Mouse (Mus musculus) heart, adult 2 months (tissue): ENCODE measurements around the gene Cadm2. TPM values are rescaled to one million over a fixed set of nuclear protein-coding genes. Genes with fewer than 3 reads are reported as not detected.

ENCODE experiments used
- DNase-seq, 2 experiments: peaks; one replicate each; pipeline ENCODE4 v3.0.0; 2021
- H3K27ac ChIP-seq: fragments of 200-600 bp; 2 replicates; pipeline ENCODE4 v1.8.1; 2022
- H3K27me3 ChIP-seq: fragments of 200-500 bp; 2 replicates; pipeline ENCODE4 v1.6.1; 2012; ENCODE audit warnings: mild to moderate bottlenecking, low read length, inconsistent platforms, mixed read lengths; ENCODE audit not compliant: control insufficient read depth, insufficient read depth
- H3K36me3 ChIP-seq: fragments of 200-500 bp; 2 replicates; pipeline ENCODE4 v1.6.1; 2012; ENCODE audit warnings: low read length, inconsistent platforms; ENCODE audit not compliant: control insufficient read depth, insufficient read depth
- H3K4me1 ChIP-seq: fragments of 200-500 bp; 2 replicates; pipeline ENCODE4 v1.6.1; 2011; ENCODE audit warnings: low read length; ENCODE audit not compliant: control insufficient read depth, insufficient read depth
- H3K4me3 ChIP-seq: fragments of 200-600 bp; 2 replicates; pipeline ENCODE4 v1.8.1; 2022
- H3K79me2 ChIP-seq: fragments of 200-500 bp; replicated peaks from 2 replicates; pipeline ENCODE4 v1.6.1; 2012; ENCODE audit warnings: mild to moderate bottlenecking, inconsistent platforms, low read length, moderate library complexity, mixed read lengths; ENCODE audit not compliant: control insufficient read depth, insufficient read depth
- H3K9ac ChIP-seq: fragments of 200-500 bp; 2 replicates; pipeline ENCODE4 v1.6.1; 2012; ENCODE audit warnings: low read depth, mild to moderate bottlenecking, control low read depth, inconsistent platforms, low read length, mixed read lengths
- CTCF ChIP-seq: fragments of 200-600 bp; IDR thresholded peaks from 2 replicates; pipeline ENCODE4 v1.8.1; 2022; ENCODE audit warnings: antibody characterized with exemption, mild to moderate bottlenecking, moderate library complexity
- EP300 ChIP-seq: fragments of 200-500 bp; IDR thresholded peaks from 2 replicates; pipeline ENCODE4 v1.6.1; 2011; ENCODE audit warnings: low read depth, low read length, control low read depth; ENCODE audit not compliant: insufficient read depth
- POLR2A ChIP-seq: fragments of 200-500 bp; IDR thresholded peaks from 2 replicates; pipeline ENCODE4 v1.6.1; 2011; ENCODE audit warnings: mild to moderate bottlenecking, low read depth, low read length, control low read depth; ENCODE audit not compliant: insufficient read depth
- WGBS: fragments of 180-500 bp; shearing (Covaris S2); methylation state at CpG from one replicate; pipeline ENCODE4 v1.1.7; 2018; 5-methylcytosine and 5-hydroxymethylcytosine counted together
- intact Hi-C: fragments of 180-260 bp; cut with DNase I; formaldehyde crosslinking; loops from one replicate; pipeline ENCODE4 v1.15.1; 2025
- polyA plus RNA-seq: library from polyadenylated mRNA; depleted of rRNA; stranded (reverse); fragments of >200 nt; gene quantifications from 2 replicates; pipeline ENCODE4 v1.2.3, GENCODE M21; 2012
- total RNA-seq, 2 experiments: library from RNA; stranded (reverse); gene quantifications; 2 replicates each; pipeline ENCODE4 v1.2.3; 2021

Gene Cadm2
- total and polyA plus RNA-seq, 3 experiments, result 0.77 to 0.94 (median 0.89) TPM

GRCm38 (mm10) chr16:66955876-66956275 is 664.8 kb downstream of the Cadm2 start:
- DNase-seq, result no peak
- Histone ChIP-seq H3K27me3 (no peaks in the 10 kb centered on the region), H3K4me1 (no peaks in the 10 kb centered on the region), H3K79me2 (no peaks in the 10 kb centered on the region), H3K27ac (no peak overlapping the region), H3K36me3 (no peaks in the 10 kb centered on the region), H3K4me3 (no peak overlapping the region), H3K9ac (no peak overlapping the region)
- no peak for TF ChIP-seq EP300
- intact Hi-C loops, result no loop called here
- 78% methylated on average over 2 of the region's 2 CpGs for WGBS

- TF ChIP-seq CTCF (no peak), POLR2A (no peak), EP300 (no peak)
- WGBS, result 86% methylated on average over 6 of the region's 6 CpGs
- Histone ChIP-seq H3K27me3 (no peaks in the 10 kb centered on the region), H3K4me1 (no peaks in the 10 kb centered on the region), H3K27ac (no peak overlapping the region), H3K4me3 (no peak overlapping the region), H3K79me2 (no peaks in the 10 kb centered on the region), H3K9ac (no peak overlapping the region), H3K36me3 (no peaks in the 10 kb centered on the region)
- DNase-seq, result no peak
- intact Hi-C loops, result no loop called here
Measured at GRCm38 (mm10) chr16:66936332-66936731, 684.4 kb downstream of the Cadm2 start.

GRCm38 (mm10) chr16:66925517-66925916 is 695.2 kb downstream of the Cadm2 start:
- H3K79me2 ChIP-seq, result no peaks in the 10 kb centered on the region
- no peak for DNase-seq
- 53% methylated on average over 1 of the region's 1 CpGs for WGBS
- intact Hi-C loops, result no loop called here
- H3K9ac ChIP-seq, result no peak overlapping the region
- TF ChIP-seq EP300 (no peak), POLR2A (no peak), CTCF (no peak)
- H3K27ac ChIP-seq, result no peak overlapping the region
- no peaks in the 10 kb centered on the region for H3K27me3 ChIP-seq
- H3K4me3 ChIP-seq, result no peak overlapping the region
- no peaks in the 10 kb centered on the region for H3K36me3 ChIP-seq
- no peaks in the 10 kb centered on the region for H3K4me1 ChIP-seq

- no peak for DNase-seq
- no peaks in the 10 kb centered on the region for H3K4me1 ChIP-seq
- TF ChIP-seq POLR2A (no peak), CTCF (no peak), EP300 (no peak)
- H3K4me3 ChIP-seq, result no peak overlapping the region
- no peaks in the 10 kb centered on the region for H3K27me3 ChIP-seq
- intact Hi-C loops, result no loop called here
- no peak overlapping the region for H3K27ac ChIP-seq
- 74% methylated on average over 2 of the region's 2 CpGs for WGBS
- no peaks in the 10 kb centered on the region for H3K79me2 ChIP-seq
- no peak overlapping the region for H3K9ac ChIP-seq
- no peaks in the 10 kb centered on the region for H3K36me3 ChIP-seq
Measured at GRCm38 (mm10) chr16:66922753-66923152, 698.0 kb downstream of the Cadm2 start.

- Histone ChIP-seq H3K27ac (no peak overlapping the region), H3K27me3 (no peaks in the 10 kb centered on the region), H3K79me2 (no peaks in the 10 kb centered on the region), H3K4me3 (no peak overlapping the region), H3K36me3 (no peaks in the 10 kb centered on the region), H3K9ac (no peak overlapping the region), H3K4me1 (no peaks in the 10 kb centered on the region)
- TF ChIP-seq CTCF (no peak), POLR2A (no peak), EP300 (no peak)
- intact Hi-C loops, result no loop called here
- 75% methylated on average over 1 of the region's 1 CpGs for WGBS
- DNase-seq, result no peak
Measured at GRCm38 (mm10) chr16:66921414-66921915, 699.2 kb downstream of the Cadm2 start.

GRCm38 (mm10) chr16:66919889-66920402 is 700.8 kb downstream of the Cadm2 start:
- no peaks in the 10 kb centered on the region for H3K4me1 ChIP-seq
- H3K27ac ChIP-seq, result no peak overlapping the region
- H3K4me3 ChIP-seq, result no peak overlapping the region
- intact Hi-C loops, result no loop called here
- 94% methylated on average over 12 of the region's 12 CpGs for WGBS
- DNase-seq, result no peak
- H3K79me2 ChIP-seq, result no peaks in the 10 kb centered on the region
- no peaks in the 10 kb centered on the region for H3K27me3 ChIP-seq
- H3K36me3 ChIP-seq, result no peaks in the 10 kb centered on the region
- TF ChIP-seq CTCF (no peak), POLR2A (no peak), EP300 (no peak)
- H3K9ac ChIP-seq, result no peak overlapping the region
